Mouse (Mus musculus): ENCODE measurements at regions not wholly inside any gene's neighbourhood (a gene's known extent, or its start where the extent isn't known, plus 50 kb on each side); places are given as distances from the start of the nearest gene placed in this dataset.
"Not testable (repeated sequence)": the region's sequence is repeated elsewhere in the genome, so short reads cannot be mapped to it uniquely, and the experiment has no call there.

GRCm38 (mm10) chr10:11801372-11802230 is 458.4 kb downstream of the Epm2a start:
- in situ Hi-C loops (cut with MboI, MseI) = not testable (repeated sequence)

GRCm38 (mm10) chr10:11809255-11809654 is 466.1 kb downstream of the Epm2a start:
- in situ Hi-C loops (cut with MboI, MseI) = no loop called here

DNA sequence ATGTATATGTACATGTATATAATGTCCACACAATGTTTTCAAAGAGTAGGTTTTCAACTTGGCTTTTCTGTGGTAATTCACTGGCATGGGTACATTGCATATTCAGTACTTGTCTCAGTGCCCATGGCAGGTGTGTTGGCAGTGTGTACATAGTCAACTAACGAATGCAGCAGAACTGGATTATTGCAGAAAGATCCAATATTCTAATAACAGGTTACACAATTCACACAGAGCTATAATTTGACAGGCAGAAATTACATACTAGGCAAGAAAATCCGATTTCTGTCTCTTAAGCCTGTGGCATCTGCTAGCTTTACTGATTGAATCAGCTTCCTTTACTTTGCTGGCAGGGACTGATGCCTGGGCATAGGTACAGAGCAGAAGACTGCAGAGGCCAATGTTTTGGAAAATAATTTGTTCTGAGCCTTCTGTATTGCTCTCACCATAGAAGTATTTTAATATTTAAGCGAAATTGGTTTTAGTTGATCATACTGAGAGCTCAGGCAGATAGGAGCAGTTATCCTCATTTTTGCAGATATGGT is 479.3 kb downstream of the Epm2a start:
- in situ Hi-C loops (cut with MboI, MseI) = no loop called here

GRCm38 (mm10) chr10:11841094-11841493 is 497.9 kb downstream of the Epm2a start:
- in situ Hi-C loops (cut with MboI, MseI) = no loop called here

DNA sequence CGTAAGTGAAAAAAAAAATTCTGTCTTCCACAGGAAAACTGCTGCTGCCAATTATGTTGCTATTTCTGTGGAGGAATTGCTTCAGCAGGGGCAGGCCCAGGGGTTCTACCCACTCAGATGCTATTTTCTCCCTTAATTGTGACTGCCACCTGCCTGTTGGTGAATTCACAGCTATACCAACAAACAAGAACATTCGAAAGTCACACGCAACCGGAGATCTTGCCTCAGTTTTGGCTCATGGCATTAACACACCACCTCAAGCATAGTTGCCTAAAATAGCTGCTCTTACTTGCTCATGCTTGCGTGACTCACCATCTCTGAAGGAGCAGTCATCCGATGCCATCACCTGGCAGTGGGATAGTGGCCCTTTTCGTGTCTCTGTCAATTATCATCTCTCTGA is 498.3 kb downstream of the Epm2a start:
- in situ Hi-C loops (cut with MboI, MseI) = no loop called here

DNA sequence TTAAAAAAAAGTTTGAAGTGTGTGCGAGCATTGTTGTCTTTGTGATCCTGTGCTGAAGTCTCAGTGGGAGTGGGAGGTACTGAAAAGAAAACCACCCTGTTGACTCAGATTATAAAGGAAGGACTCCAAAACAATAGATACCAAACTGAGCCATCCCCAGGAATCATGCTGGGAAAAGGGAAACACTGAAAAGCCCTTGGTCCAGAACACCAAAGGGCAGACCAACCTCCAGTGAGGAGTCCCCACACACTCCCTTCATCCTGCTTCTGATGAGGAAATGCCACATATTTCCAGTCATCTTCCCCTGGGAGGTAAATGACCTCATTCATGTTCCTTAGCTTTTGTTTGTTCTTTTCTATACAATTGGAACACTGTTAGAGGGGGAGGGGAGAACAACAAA is 502.9 kb downstream of the Epm2a start:
- in situ Hi-C loops (cut with MboI, MseI) = no loop called here

DNA sequence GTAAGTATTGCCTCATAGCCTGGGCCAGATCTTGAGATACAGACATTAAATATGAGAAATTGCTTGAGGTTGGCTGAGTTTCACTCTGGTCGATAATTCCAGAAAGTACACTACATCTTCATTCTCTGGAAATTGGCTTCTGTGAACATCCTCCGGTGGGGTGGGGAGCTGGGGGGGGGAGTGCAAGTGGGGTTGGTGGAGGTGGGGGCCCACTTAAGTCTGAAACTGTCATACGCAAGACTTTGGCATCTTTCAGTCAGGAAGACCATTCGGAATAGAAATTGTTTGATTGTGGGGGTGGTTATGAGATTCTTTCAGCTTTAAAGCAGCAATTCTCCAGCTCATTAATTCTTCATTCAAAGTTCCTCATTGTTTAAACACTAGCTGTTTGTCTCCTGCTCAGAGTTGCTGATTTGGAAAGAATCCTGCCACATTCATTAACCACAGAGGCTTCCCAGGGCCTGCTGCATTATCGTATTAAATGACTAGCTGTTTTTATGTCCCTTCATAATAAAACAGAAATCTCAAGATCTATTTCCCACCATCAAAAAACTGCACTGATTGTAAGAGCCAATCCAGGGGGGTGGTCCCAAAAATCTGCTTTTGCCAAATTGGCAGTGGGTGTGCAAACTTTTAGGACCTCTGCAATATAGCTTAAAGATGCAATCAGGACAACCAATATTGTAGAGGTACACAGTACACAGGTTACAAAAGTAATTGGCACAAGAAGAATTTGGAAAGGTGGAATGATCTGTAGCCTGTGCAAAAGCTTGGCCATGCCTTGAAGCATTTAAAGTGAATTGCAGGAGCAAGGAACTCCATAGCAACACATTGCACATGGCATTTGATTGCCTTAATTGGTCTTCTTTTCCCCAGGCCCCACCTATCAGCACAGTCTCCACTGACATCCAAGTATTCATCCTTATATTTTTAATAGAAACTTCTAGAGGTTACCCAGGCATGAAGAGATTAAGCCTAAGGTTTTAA is 532.2 kb downstream of the Epm2a start:
- in situ Hi-C loops (cut with MboI, MseI) = no loop called here

GRCm38 (mm10) chr10:11886237-11886636 is 543.0 kb downstream of the Epm2a start:
- in situ Hi-C loops (cut with MboI, MseI) = no loop called here

- in situ Hi-C loops (cut with MboI, MseI) = no loop called here
Measured at GRCm38 (mm10) chr10:11888953-11889352, 545.7 kb downstream of the Epm2a start.

GRCm38 (mm10) chr10:11922132-11922531 is 578.9 kb downstream of the Epm2a start:
- in situ Hi-C loops (cut with MboI, MseI) = no loop called here

GRCm38 (mm10) chr10:11938164-11938563 is 595.0 kb downstream of the Epm2a start:
- in situ Hi-C loops (cut with MboI, MseI) = no loop called here

DNA sequence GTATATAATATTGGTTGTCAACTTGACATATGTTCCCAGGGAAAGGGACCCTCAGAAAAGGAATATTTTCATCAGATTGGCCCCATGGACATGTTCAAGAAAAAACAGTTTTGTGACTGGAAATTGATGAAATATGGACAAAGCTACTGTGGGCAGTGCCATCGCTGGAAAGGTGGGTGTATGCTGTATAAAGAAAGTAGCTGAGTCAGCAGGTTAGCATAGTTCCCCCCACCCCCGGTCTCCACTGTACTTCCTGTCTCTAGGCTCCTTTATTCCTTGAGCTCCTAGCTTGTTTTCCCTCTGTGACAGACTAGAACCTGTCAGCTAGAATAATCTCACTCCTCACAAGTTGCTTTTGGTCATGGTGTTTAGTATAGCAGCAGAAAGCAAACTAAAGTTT is 599.6 kb downstream of the Epm2a start:
- in situ Hi-C loops (cut with MboI, MseI) = no loop called here

GRCm38 (mm10) chr10:11960327-11960922 is 617.2 kb downstream of the Epm2a start:
- in situ Hi-C loops (cut with MboI, MseI) = no loop called here

- in situ Hi-C loops (cut with MboI, MseI) = loop anchor here (25.0 kb wide), 1 partner anchor 607 kb away; no protein-coding TSS in a partner anchor
Measured at GRCm38 (mm10) chr10:12004966-12005365, 661.8 kb downstream of the Epm2a start.

DNA sequence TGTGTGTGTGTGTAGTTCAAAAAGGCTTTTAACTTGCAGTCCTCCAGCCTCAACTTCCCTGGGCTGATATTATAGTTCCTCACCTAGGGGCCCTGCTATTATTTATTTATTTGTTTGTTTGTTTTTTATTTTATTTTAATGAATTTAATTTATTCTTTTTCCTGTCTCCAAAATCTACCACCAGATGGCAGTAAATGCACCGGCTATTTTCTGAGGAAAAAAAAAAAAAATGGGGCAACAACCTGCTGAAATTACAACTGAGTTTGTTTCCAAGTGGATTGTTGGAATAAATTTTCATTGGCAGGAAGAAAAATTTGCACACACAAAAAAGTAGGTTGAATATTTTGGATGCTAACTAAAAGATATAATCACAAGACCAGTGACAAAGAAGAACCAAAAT is 662.7 kb downstream of the Epm2a start:
- in situ Hi-C loops (cut with MboI, MseI) = loop anchor here (25.0 kb wide), 1 partner anchor 606 kb away; no protein-coding TSS in a partner anchor

GRCm38 (mm10) chr10:12017286-12017685 is 674.1 kb downstream of the Epm2a start:
- in situ Hi-C loops (cut with MboI, MseI) = loop anchor here (25.0 kb wide), 1 partner anchor 595 kb away; no protein-coding TSS in a partner anchor

GRCm38 (mm10) chr10:12018281-12018680 is 675.1 kb downstream of the Epm2a start:
- in situ Hi-C loops (cut with MboI, MseI) = loop anchor here (25.0 kb wide), 1 partner anchor 594 kb away; no protein-coding TSS in a partner anchor

DNA sequence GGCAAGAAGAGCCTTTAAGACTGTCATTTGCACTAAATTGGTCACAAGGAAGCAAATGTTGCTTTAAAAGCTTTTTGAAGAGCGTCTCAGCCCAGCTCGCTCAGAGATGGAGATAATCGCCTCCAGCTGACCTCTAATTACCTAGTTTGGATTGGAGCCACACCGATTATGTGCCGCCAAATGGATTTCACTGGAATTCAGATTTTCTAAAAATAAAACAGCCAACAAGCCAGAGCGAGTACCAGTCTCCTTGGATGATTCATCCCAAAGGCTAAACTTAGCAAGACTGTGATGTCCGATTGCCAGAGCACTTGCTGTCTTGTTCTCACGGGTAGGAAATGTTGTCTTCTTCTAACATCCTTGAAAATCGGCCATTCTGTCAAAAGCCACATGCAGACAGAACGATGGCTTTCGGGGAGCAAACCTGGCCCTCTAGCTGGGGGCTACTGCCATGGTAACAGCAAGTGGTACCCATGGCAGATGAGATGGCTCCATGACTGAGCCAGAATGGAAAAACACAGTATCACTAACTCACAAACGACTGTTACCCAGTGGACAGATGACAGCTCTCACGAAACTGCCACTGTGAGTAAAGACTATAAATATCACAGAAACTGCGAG is 676.1 kb downstream of the Epm2a start:
- in situ Hi-C loops (cut with MboI, MseI) = loop anchor here (25.0 kb wide), 1 partner anchor 593 kb away; no protein-coding TSS in a partner anchor

DNA sequence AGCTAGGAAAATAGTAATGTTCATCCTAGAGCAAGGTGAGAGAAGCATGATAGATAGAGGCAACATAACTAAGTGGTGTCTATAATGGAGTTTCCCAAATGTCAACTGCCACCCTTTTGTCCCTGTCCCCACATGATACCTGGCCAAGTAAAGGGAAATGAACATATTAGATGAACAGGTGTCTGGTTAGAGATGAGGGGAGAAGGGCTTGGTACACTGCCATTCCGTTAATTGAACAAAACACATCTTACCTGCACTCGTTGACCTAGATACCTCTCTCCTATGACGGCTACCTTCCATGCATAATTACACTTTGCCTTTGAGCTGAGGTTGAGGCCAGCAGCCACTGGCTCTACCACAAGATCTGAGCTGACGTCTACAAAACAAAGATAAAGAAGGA is 677.4 kb downstream of the Epm2a start:
- in situ Hi-C loops (cut with MboI, MseI) = loop anchor here (10.0 to 25.0 kb wide), 2 partner anchors 592 to 894 kb away; no protein-coding TSS in a partner anchor

GRCm38 (mm10) chr10:12035159-12035558 is 692.0 kb downstream of the Epm2a start:
- in situ Hi-C loops (cut with MboI, MseI) = loop anchor here (10.0 kb wide), 1 partner anchor 1540 kb away; no protein-coding TSS in a partner anchor

- in situ Hi-C loops (cut with MboI, MseI) = no loop called here
Measured at GRCm38 (mm10) chr10:12045937-12046336, 702.7 kb downstream of the Epm2a start.
